Mouse (Mus musculus): ENCODE measurements at regions not wholly inside any gene's neighbourhood (a gene's known extent, or its start where the extent isn't known, plus 50 kb on each side); places are given as distances from the start of the nearest gene placed in this dataset.

- DNase-seq (ENCODE audit: low spot score in 2 of 2): no peak
Observed at GRCm38 (mm10) chr11:19585228-19585627, 338.9 kb upstream of the Spred2 start.

- no peak for DNase-seq (ENCODE audit: low spot score in 2 of 2)
Observed at GRCm38 (mm10) chr11:19592506-19593355, 331.4 kb upstream of the Spred2 start.

- DNase-seq (ENCODE audit: low spot score in 2 of 2): no peak
Observed at GRCm38 (mm10) chr11:19595107-19595506, 329.1 kb upstream of the Spred2 start.

GRCm38 (mm10) chr11:19596336-19596735 is 327.8 kb upstream of the Spred2 start:
- DNase-seq (ENCODE audit: low spot score in 2 of 2): no peak

- no peak for DNase-seq (ENCODE audit: low spot score in 2 of 2)
Observed at GRCm38 (mm10) chr11:19599433-19599832, 324.7 kb upstream of the Spred2 start.

GRCm38 (mm10) chr11:19601216-19601938 is 322.8 kb upstream of the Spred2 start:
- no peak for DNase-seq (ENCODE audit: low spot score in 2 of 2)

GRCm38 (mm10) chr11:19602496-19602895 is 321.7 kb upstream of the Spred2 start:
- no peak for DNase-seq (ENCODE audit: low spot score in 2 of 2)

- no peak for DNase-seq (ENCODE audit: low spot score in 2 of 2)
Observed at GRCm38 (mm10) chr11:19605602-19606001, 318.6 kb upstream of the Spred2 start.

- no peak for DNase-seq (ENCODE audit: low spot score in 2 of 2)
Observed at GRCm38 (mm10) chr11:19606943-19607342, 317.2 kb upstream of the Spred2 start.

- DNase-seq (ENCODE audit: low spot score in 2 of 2): no peak
Observed at GRCm38 (mm10) chr11:19607941-19608340, 316.2 kb upstream of the Spred2 start.

GRCm38 (mm10) chr11:19608523-19608922 is 315.7 kb upstream of the Spred2 start:
- DNase-seq (ENCODE audit: low spot score in 2 of 2): no peak

- DNase-seq (ENCODE audit: low spot score in 2 of 2): no peak
Observed at GRCm38 (mm10) chr11:19610559-19610958, 313.6 kb upstream of the Spred2 start.

GRCm38 (mm10) chr11:19611217-19611616 is 313.0 kb upstream of the Spred2 start:
- DNase-seq (ENCODE audit: low spot score in 2 of 2): no peak

- no peak for DNase-seq (ENCODE audit: low spot score in 2 of 2)
Observed at GRCm38 (mm10) chr11:19616520-19616919, 307.7 kb upstream of the Spred2 start.

GRCm38 (mm10) chr11:19619494-19619893 is 304.7 kb upstream of the Spred2 start:
- no peak for DNase-seq (ENCODE audit: low spot score in 2 of 2)

- DNase-seq (ENCODE audit: low spot score in 2 of 2): no peak
Observed at GRCm38 (mm10) chr11:19631055-19631695, 293.0 kb upstream of the Spred2 start.

GRCm38 (mm10) chr11:19632477-19632876 is 291.7 kb upstream of the Spred2 start:
- no peak for DNase-seq (ENCODE audit: low spot score in 2 of 2)

GRCm38 (mm10) chr11:19633621-19634020 is 290.6 kb upstream of the Spred2 start:
- DNase-seq (ENCODE audit: low spot score in 2 of 2): no peak

- DNase-seq (ENCODE audit: low spot score in 2 of 2): no peak
Observed at GRCm38 (mm10) chr11:19641153-19641552, 283.0 kb upstream of the Spred2 start.

- no peak for DNase-seq (ENCODE audit: low spot score in 2 of 2)
Observed at GRCm38 (mm10) chr11:19644116-19644795, 279.9 kb upstream of the Spred2 start.

- no peak for DNase-seq (ENCODE audit: low spot score in 2 of 2)
Observed at GRCm38 (mm10) chr11:19645106-19645505, 279.1 kb upstream of the Spred2 start.

GRCm38 (mm10) chr11:19651522-19651921 is 272.7 kb upstream of the Spred2 start:
- no peak for DNase-seq (ENCODE audit: low spot score in 2 of 2)

All from left cerebral cortex, adult 8-10 months (tissue).